Mouse (Mus musculus) kidney, adult 2 months (tissue): Measurements from ENCODE around the gene Vasn.

Experiments used
- CTCF ChIP-seq: fragments of 200-500 bp; conservative IDR thresholded peaks from 2 replicates; pipeline ENCODE4 v1.5.1; 2011; ENCODE audit warnings: low read depth, mild to moderate bottlenecking, control low read depth, low read length, moderate library complexity, mixed read lengths; ENCODE audit not compliant: insufficient read depth, insufficient read length
- POLR2A ChIP-seq: fragments of 200-500 bp; IDR thresholded peaks from one replicate; pipeline ENCODE4 v1.6.1; 2011; ENCODE audit warnings: low read depth, low read length, control low read depth

GRCm38 (mm10) chr16:4628898-4629419, 10.8 kb upstream of the Vasn start:
- TF ChIP-seq CTCF: no peak
- no peak for TF ChIP-seq POLR2A
